Mouse (Mus musculus): ENCODE measurements around the gene Pla2g6. TPM values are rescaled to one million over a fixed set of nuclear protein-coding genes. Genes with fewer than 3 reads are reported as not detected.

Gene Pla2g6
- total RNA-seq, 2 experiments from 2014 or later: 24.5 to 25.6 TPM

GRCm38 (mm10) chr15:79280850-79281249 is 47.3 kb downstream of the Pla2g6 start:
- no peak for DNase-seq
- intact Hi-C loops (cut with DNase I): no loop called here

- intact Hi-C loops (cut with DNase I): no loop called here
- no peak for DNase-seq
Measured at GRCm38 (mm10) chr15:79280209-79280608, 48.0 kb downstream of the Pla2g6 start.

- no peak for DNase-seq
- intact Hi-C loops (cut with DNase I): no loop called here
Measured at GRCm38 (mm10) chr15:79277728-79278127, 50.5 kb downstream of the Pla2g6 start.

GRCm38 (mm10) chr15:79273020-79273419 is 55.2 kb downstream of the Pla2g6 start:
- intact Hi-C loops (cut with DNase I): no loop called here
- no peak for DNase-seq

DNA sequence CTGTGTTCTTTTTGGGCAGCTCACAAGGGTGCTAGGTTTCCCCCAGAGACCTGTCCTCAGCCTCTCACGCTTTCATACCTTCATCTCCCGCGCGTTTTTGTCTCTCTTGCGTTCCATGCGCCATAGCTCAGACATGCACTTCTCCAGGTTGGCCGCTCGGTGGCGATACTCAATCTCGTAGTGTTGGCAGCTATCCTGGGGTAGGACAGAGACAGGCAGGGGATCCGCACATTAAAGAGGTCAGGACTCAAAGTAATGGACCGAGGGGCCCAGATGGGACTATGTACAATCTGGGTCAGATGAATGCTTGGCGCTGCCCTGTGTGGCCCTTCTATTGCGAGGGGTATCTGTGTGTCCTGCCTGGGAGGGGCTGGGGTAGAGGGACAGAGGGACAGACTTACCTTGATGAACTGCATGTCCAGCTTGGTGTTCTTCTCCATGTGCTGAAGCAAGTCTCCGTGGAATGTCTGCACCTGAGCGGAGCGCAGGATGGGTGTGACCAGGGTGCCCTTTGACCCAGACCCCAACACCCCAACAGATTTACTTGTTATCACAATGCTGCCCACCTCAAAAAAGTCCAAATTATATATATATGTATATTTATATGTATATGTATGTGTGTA is 57.0 kb downstream of the Pla2g6 start:
- intact Hi-C loops (cut with DNase I): no loop called here
- peak; percentile 53 for DNase-seq

- intact Hi-C loops (cut with DNase I): no loop called here
Measured at GRCm38 (mm10) chr15:79270317-79271123, 57.7 kb downstream of the Pla2g6 start.

GRCm38 (mm10) chr15:79268521-79268920 is 59.7 kb downstream of the Pla2g6 start:
- intact Hi-C loops (cut with DNase I): no loop called here
- DNase-seq: no peak

More at GRCm38 (mm10) chr15:79270317-79271123, 57.7 kb downstream of the Pla2g6 start:
- DNase-seq: peak; percentile 62

- intact Hi-C loops (cut with DNase I): no loop called here
- DNase-seq: no peak
Measured at GRCm38 (mm10) chr15:79265384-79265783, 62.8 kb downstream of the Pla2g6 start.

DNA sequence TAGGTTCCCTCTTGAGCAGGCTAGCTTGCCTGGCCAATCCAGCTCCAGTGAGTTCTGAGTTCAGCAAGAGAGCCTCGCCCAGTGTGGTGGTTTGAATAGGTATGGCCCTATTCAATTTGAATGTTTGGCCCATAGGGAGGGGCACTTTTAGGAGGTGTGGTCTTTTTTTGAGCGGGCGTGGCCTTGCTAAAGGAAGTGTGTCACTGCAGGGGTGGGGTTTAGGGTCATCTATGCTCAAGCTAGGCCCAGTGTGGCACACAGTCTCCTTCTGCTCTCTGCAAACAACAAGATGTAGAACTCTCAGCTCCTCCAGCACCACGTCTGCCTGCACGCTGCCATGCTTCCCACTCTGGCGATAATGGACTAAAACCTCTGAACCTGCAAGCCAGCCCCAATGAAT is 64.5 kb downstream of the Pla2g6 start:
- intact Hi-C loops (cut with DNase I): no loop called here
- DNase-seq: no peak

- intact Hi-C loops (cut with DNase I): no loop called here
- no peak for DNase-seq
Measured at GRCm38 (mm10) chr15:79262786-79263309, 65.3 kb downstream of the Pla2g6 start.

DNA sequence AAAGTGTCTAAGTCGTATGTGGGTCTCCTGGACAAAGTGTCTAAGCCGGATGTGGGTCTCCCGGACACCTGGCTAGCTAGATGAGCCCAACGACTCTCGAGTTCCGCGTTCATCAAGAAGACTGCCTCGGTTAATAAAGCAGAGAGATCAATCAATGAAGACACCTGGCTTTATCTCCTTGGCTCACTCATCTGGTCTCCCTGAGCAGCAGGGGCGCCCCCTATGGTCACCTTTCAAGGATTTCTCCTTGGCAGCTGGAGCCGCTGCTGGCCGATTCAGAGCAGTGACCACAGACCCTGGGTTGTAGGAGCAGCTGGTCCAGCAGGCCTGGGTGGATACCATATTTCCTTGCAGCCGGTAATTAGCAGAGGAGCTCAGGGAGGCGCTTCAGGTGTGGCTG is 65.8 kb downstream of the Pla2g6 start:
- DNase-seq: peak; percentile 27
- intact Hi-C loops (cut with DNase I): no loop called here

DNA sequence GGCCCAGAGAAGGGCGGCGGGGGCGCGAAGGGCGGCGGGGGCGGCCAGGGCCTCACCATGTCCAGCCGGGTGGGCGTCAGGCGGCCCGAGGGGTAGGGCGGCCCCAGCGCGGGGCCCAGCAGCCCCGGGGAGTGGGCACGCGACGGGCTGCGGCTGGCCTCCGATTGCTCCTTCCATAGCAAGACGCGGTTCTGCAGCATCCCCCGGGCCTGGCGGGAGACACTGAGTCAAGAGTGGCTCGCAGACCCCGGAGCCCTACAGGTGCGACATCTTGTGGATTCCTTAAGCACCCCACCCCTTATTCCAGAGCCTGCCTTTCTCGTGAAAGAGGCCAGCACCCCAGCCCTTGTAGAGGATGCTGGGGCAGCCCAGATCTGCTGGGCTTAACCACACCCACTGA is 66.4 kb downstream of the Pla2g6 start:
- DNase-seq: no peak
- intact Hi-C loops (cut with DNase I): no loop called here

GRCm38 (mm10) chr15:79261095-79261725 is 67.0 kb downstream of the Pla2g6 start:
- intact Hi-C loops (cut with DNase I): no loop called here
- DNase-seq: no peak

DNA sequence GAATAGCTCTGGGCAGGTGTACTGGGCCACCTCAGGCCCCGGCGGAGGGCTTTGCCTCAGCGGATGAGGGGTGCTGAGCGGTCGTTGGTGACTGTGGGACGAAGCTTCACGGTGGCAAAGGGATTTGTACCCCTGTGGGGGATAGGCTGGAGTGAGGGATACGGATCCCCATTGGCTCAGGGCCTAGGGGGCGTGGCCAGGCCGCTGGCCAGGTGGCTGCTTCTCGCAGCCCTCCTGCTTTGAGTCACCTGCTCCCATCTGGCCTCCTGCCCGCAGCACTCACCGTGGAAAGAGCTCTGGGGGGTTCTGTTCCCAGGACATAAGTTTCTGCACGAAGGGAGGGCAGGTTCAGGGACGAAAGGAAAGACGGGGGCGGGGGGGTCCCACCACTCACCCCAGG is 69.7 kb downstream of the Pla2g6 start:
- no peak for DNase-seq
- intact Hi-C loops (cut with DNase I): no loop called here

GRCm38 (mm10) chr15:79254661-79255060 is 73.5 kb downstream of the Pla2g6 start, which contains the start of gene Slc16a8:
Gene Slc16a8 (minus strand): TSS chr15:79254761.
- intact Hi-C loops (cut with DNase I): no loop called here
- DNase-seq: no peak

DNA sequence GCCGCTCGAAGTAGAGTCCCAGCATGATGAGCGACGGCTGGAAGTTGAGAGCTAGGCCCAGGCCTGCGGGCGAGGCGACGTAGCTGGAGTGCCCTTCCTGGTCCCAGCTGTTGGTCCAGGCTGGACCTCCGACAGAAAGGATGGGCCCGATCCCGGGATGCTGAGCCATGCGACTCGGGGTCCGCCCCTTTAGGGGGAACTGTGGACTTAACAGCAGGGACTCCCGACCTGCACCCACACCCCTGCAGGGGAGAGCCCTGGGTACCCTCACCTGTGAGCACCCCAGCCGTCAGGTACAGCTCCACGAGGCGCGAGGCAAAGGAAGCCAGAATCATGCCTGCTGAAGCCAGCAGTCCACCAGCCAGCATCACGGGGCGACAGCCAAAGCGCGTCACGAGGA is 75.6 kb downstream of the Pla2g6 start:
- no peak for DNase-seq
- intact Hi-C loops (cut with DNase I): no loop called here

GRCm38 (mm10) chr15:79251781-79252491 is 76.3 kb downstream of the Pla2g6 start:
- DNase-seq: no peak
- intact Hi-C loops (cut with DNase I): no loop called here

GRCm38 (mm10) chr15:79251168-79251567 is 77.0 kb downstream of the Pla2g6 start:
- DNase-seq: no peak
- intact Hi-C loops (cut with DNase I): no loop called here

DNA sequence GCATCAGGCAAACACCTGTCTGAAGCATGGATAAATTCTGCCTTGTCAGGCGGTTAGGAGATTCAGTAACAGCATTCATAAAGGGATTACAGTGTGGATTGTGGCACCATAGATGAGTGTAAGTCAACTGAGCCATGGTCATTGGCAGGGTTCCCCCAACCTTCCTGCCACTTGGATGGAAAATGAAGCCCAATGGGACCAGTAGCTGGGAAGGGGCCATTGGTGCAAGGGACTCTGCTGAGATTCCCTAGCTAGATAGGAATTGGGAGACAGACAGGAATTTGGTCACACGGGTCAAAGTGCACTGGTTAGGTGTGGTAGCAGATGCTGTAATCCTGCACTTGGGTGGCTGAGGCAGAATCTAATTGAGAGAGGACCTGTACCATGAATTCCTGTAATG is 78.0 kb downstream of the Pla2g6 start:
- DNase-seq: no peak
- intact Hi-C loops (cut with DNase I): no loop called here

DNA sequence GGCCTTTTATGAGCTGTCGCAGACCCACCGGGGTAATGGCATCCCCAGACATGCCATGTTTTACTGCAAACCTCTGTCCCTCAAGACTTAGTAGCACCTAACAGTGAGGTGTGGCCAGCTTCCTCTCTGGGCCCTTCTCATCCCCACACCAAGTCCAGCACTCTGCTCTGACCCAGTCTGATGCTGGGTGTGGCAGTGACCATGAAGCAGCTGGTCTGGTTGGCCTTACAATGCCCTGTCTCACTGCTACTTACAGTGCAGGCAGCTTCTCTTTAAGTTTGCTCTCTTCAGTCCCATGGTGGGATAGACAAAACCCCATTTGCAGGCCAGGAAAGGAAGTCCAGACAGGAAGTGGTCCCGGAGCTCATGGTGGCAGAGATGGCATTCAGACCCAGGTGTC is 82.9 kb downstream of the Pla2g6 start:
- intact Hi-C loops (cut with DNase I): no loop called here
- no peak for DNase-seq

Data from left cerebral cortex, postnatal 4 days (tissue).